Mouse (Mus musculus): ENCODE measurements around the gene Zfp386. TPM values are rescaled to one million over a fixed set of nuclear protein-coding genes. Genes with fewer than 3 reads are reported as not detected.
"Not testable (repeated sequence)": the region's sequence is repeated elsewhere in the genome, so short reads cannot be mapped to it uniquely, and the experiment has no call there.

Zfp386 gene
- total RNA-seq (2021): 33.8 and 43.3 TPM in 2 replicates
- long read RNA-seq, experiment 1, transcript Zfp386-201 (3 exons, 1,958 nt): major isoform, 27 of 47 reads
- long read RNA-seq, experiment 1, partial matches to known transcripts: 8 of 47 reads
- long read RNA-seq, experiment 1, other reads (novel, unspliced or antisense): 12 of 47 reads
- long read RNA-seq, experiment 2, transcript Zfp386-201 (3 exons, 1,958 nt): major isoform, 14 of 23 reads
- long read RNA-seq, experiment 2, partial matches to known transcripts: 5 of 23 reads
- long read RNA-seq, experiment 2, other reads (novel, unspliced or antisense): 4 of 23 reads

- DNase-seq: peak; percentile 99
These were observed at the start of gene Zfp386 for GRCm38 (mm10) chr12:116047440-116048377. TSS of gene Zfp386 (plus strand) at chr12:116047724.

- DNase-seq: not testable (repeated sequence)
These were observed 47.7 kb upstream of the Zfp386 start for GRCm38 (mm10) chr12:115999784-116000183.

GRCm38 (mm10) chr12:116002946-116003345, 44.6 kb upstream of the Zfp386 start:
- DNase-seq: not testable (repeated sequence)

- DNase-seq: no peak
These were observed 36.7 kb upstream of the Zfp386 start for GRCm38 (mm10) chr12:116010812-116011211.

GRCm38 (mm10) chr12:116028095-116028494, 19.4 kb upstream of the Zfp386 start:
- no peak for DNase-seq

- DNase-seq: no peak
These were observed 12.2 kb upstream of the Zfp386 start for GRCm38 (mm10) chr12:116035346-116035745.

- DNase-seq: no peak
These were observed 2.7 kb upstream of the Zfp386 start for GRCm38 (mm10) chr12:116044785-116045184.

GRCm38 (mm10) chr12:116048766-116049165, 1.2 kb downstream of the Zfp386 start:
- DNase-seq: peak; percentile 9

- peak; percentile 11 for DNase-seq
These were observed 1.7 kb downstream of the Zfp386 start for GRCm38 (mm10) chr12:116049236-116049635.

- peak; percentile 15 for DNase-seq
These were observed 2.2 kb downstream of the Zfp386 start for GRCm38 (mm10) chr12:116049701-116050100.

- DNase-seq: no peak
These were observed 6.8 kb downstream of the Zfp386 start for GRCm38 (mm10) chr12:116054342-116054741.

GRCm38 (mm10) chr12:116056112-116056511, 8.6 kb downstream of the Zfp386 start:
- DNase-seq: no peak

GRCm38 (mm10) chr12:116061561-116062193, 14.2 kb downstream of the Zfp386 start:
- no peak for DNase-seq

GRCm38 (mm10) chr12:116062194-116062583, 14.7 kb downstream of the Zfp386 start:
- no peak for DNase-seq

- DNase-seq: no peak
These were observed 15.5 kb downstream of the Zfp386 start for GRCm38 (mm10) chr12:116063020-116063419.

GRCm38 (mm10) chr12:116071023-116071422, 23.5 kb downstream of the Zfp386 start:
- DNase-seq: peak; percentile 61

- DNase-seq: peak; percentile 73
These were observed 29.7 kb downstream of the Zfp386 start, which contains the start of gene Vipr2 for GRCm38 (mm10) chr12:116077074-116077854. TSS of gene Vipr2 (plus strand) at chr12:116077726.

- no peak for DNase-seq
These were observed 30.4 kb downstream of the Zfp386 start for GRCm38 (mm10) chr12:116077855-116078366.

- no peak for DNase-seq
These were observed 35.6 kb downstream of the Zfp386 start for GRCm38 (mm10) chr12:116083125-116083524.

- no peak for DNase-seq
These were observed 36.8 kb downstream of the Zfp386 start for GRCm38 (mm10) chr12:116084294-116084693.

- DNase-seq: no peak
These were observed 39.6 kb downstream of the Zfp386 start for GRCm38 (mm10) chr12:116086951-116087600.

All from adrenal gland, postnatal 14 days (tissue).